Mouse (Mus musculus) MEL (cell line): ENCODE measurements at regions not wholly inside any gene's neighbourhood (a gene's known extent, or its start where the extent isn't known, plus 50 kb on each side); places are given as distances from the start of the nearest gene placed in this dataset.

Experiments used
- DNase-seq: peaks from one replicate; pipeline ENCODE4 v3.0.0; 2011; ENCODE audit warnings: low read depth, low spot score
- H3K27ac ChIP-seq: 2 replicates; pipeline ENCODE4 v1.5.1; 2012; ENCODE audit warnings: low read depth, mild to moderate bottlenecking, control low read depth, low read length, moderate library complexity; ENCODE audit not compliant: control insufficient read depth
- H3K27me3 ChIP-seq, 2 experiments: fragments of 150-350 bp in 1 of 2; sonication (generic) in 1 of 2; 2 replicates each; pipeline ENCODE4 v1.6.1; 2012; ENCODE audit warnings: low read length in 2 of 2, mild to moderate bottlenecking in 2 of 2, improper control_type of control experiment in 1 of 2, moderate library complexity in 1 of 2; ENCODE audit not compliant: insufficient read depth in 2 of 2, control insufficient read depth in 1 of 2
- H3K36me3 ChIP-seq, 2 experiments: 2 replicates each; pipeline ENCODE4 v1.6.1; 2012 to 2014; ENCODE audit warnings: low read length in 2 of 2, improper control_type of control experiment in 1 of 2, inconsistent platforms in 1 of 2, mild to moderate bottlenecking in 1 of 2; ENCODE audit not compliant: insufficient read depth in 2 of 2, control insufficient read depth in 1 of 2
- H3K4me1 ChIP-seq, 2 experiments: fragments of 150-350 bp in 1 of 2; sonication (generic) in 1 of 2; 2 replicates each; pipeline ENCODE4 v1.6.1; 2012; ENCODE audit warnings: low read length in 2 of 2, improper control_type of control experiment in 1 of 2, mild to moderate bottlenecking in 1 of 2; ENCODE audit not compliant: insufficient read depth in 2 of 2, control insufficient read depth in 1 of 2
- H3K4me3 ChIP-seq, 2 experiments: fragments of 150-350 bp in 1 of 2; sonication (generic) in 1 of 2; 2 replicates each; pipeline ENCODE4 v1.5.1; 2012; ENCODE audit warnings: low read depth in 2 of 2, low read length in 2 of 2, mild to moderate bottlenecking in 2 of 2, moderate library complexity in 2 of 2, control low read depth in 1 of 2, improper control_type of control experiment in 1 of 2; ENCODE audit not compliant: control insufficient read depth in 1 of 2, insufficient read depth in 1 of 2
- H3K79me2 ChIP-seq: 2 replicates; pipeline ENCODE4 v1.6.1; 2012; ENCODE audit warnings: mild to moderate bottlenecking, low read length, moderate library complexity; ENCODE audit not compliant: control insufficient read depth, poor library complexity, insufficient read depth
- H3K9ac ChIP-seq: 2 replicates; pipeline ENCODE4 v1.6.1; 2012; ENCODE audit warnings: low read depth, mild to moderate bottlenecking, control low read depth, low read length, moderate library complexity; ENCODE audit not compliant: control insufficient read depth, poor library complexity, severe bottlenecking
- H3K9me3 ChIP-seq: fragments of 150-350 bp; sonication (generic); replicated peaks from 2 replicates; pipeline ENCODE4 v1.6.1; 2012; ENCODE audit warnings: mild to moderate bottlenecking, low read length, improper control_type of control experiment, moderate library complexity; ENCODE audit not compliant: insufficient read depth
- CHD2 ChIP-seq: IDR thresholded peaks from 2 replicates; pipeline ENCODE4 v1.6.1; 2011; ENCODE audit warnings: low read length, improper control_type of control experiment
- CTCF ChIP-seq, 3 experiments: IDR thresholded peaks in 2 of 3; conservative IDR thresholded peaks in 1 of 3; 2 replicates each; pipeline ENCODE4 v1.5.1; 2011 to 2012; ENCODE audit warnings: low read length in 3 of 3, low read depth in 2 of 3, mild to moderate bottlenecking in 2 of 3, improper control_type of control experiment in 1 of 3, inconsistent platforms in 1 of 3, mixed read lengths in 1 of 3, moderate library complexity in 1 of 3; ENCODE audit not compliant: control insufficient read depth in 1 of 3, insufficient read depth in 1 of 3, poor library complexity in 1 of 3, severe bottlenecking in 1 of 3
- E2F4 ChIP-seq: IDR thresholded peaks from 2 replicates; pipeline ENCODE4 v1.6.1; 2011; ENCODE audit warnings: low read depth, low read length, improper control_type of control experiment, borderline replicate concordance
- ELF1 ChIP-seq: IDR thresholded peaks from 2 replicates; pipeline ENCODE4 v1.6.1; 2014; ENCODE audit warnings: low read depth, mild to moderate bottlenecking, inconsistent platforms, low read length, improper control_type of control experiment, moderate library complexity
- ETS1 ChIP-seq: IDR thresholded peaks from 2 replicates; pipeline ENCODE4 v1.6.1; 2012; ENCODE audit warnings: low read depth, mild to moderate bottlenecking, inconsistent platforms, low read length, improper control_type of control experiment, moderate library complexity
- KAT2A ChIP-seq: conservative IDR thresholded peaks from 2 replicates; pipeline ENCODE4 v1.6.1; 2012; ENCODE audit warnings: low read depth, low read length, improper control_type of control experiment, inconsistent platforms
- MAX ChIP-seq: IDR thresholded peaks from 2 replicates; pipeline ENCODE4 v1.6.1; 2011; ENCODE audit warnings: low read length, improper control_type of control experiment
- MAZ ChIP-seq: IDR thresholded peaks from 2 replicates; pipeline ENCODE4 v1.6.1; 2012; ENCODE audit warnings: low read depth, mild to moderate bottlenecking, inconsistent platforms, low read length, improper control_type of control experiment
- MXI1 ChIP-seq: IDR thresholded peaks from 2 replicates; pipeline ENCODE4 v1.6.1; 2011; ENCODE audit warnings: mild to moderate bottlenecking, low read depth, low read length, improper control_type of control experiment
- MYC ChIP-seq: IDR thresholded peaks from 2 replicates; pipeline ENCODE4 v1.6.1; 2011; ENCODE audit warnings: low read depth, mild to moderate bottlenecking, low read length, improper control_type of control experiment, moderate library complexity
- NELFE ChIP-seq: IDR thresholded peaks from 2 replicates; pipeline ENCODE4 v1.6.1; 2011; ENCODE audit warnings: low read depth, low read length, improper control_type of control experiment
- NRF1 ChIP-seq: IDR thresholded peaks from 2 replicates; pipeline ENCODE4 v1.6.1; 2014; ENCODE audit warnings: low read depth, mild to moderate bottlenecking, inconsistent platforms, low read length, improper control_type of control experiment, moderate library complexity; ENCODE audit not compliant: poor library complexity, insufficient read depth, severe bottlenecking
- POLR2A ChIP-seq, 2 experiments: IDR thresholded peaks; 2 replicates each; pipeline ENCODE4 v1.6.1; 2011 to 2012; ENCODE audit warnings: low read length in 2 of 2, mild to moderate bottlenecking in 2 of 2, control low read depth in 1 of 2, improper control_type of control experiment in 1 of 2, low read depth in 1 of 2, moderate library complexity in 1 of 2; ENCODE audit not compliant: control insufficient read depth in 1 of 2, insufficient read depth in 1 of 2, poor library complexity in 1 of 2
- POLR2AphosphoS2 ChIP-seq: IDR thresholded peaks from 2 replicates; pipeline ENCODE4 v1.6.1; 2011; ENCODE audit warnings: low read length, improper control_type of control experiment
- POLR2AphosphoS5 ChIP-seq: IDR thresholded peaks from 2 replicates; pipeline ENCODE4 v1.6.1; 2012; ENCODE audit warnings: low read depth, borderline replicate concordance, mild to moderate bottlenecking, inconsistent platforms, low read length, moderate library complexity, mixed read lengths
- RAD21 ChIP-seq: IDR thresholded peaks from 2 replicates; pipeline ENCODE4 v1.6.1; 2011; ENCODE audit warnings: mild to moderate bottlenecking, low read depth, low read length, improper control_type of control experiment
- SMC3 ChIP-seq: IDR thresholded peaks from 2 replicates; pipeline ENCODE4 v1.6.1; 2011; ENCODE audit warnings: low read depth, low read length, improper control_type of control experiment
- TAL1 ChIP-seq: IDR thresholded peaks from 2 replicates; pipeline ENCODE4 v1.6.1; 2012; ENCODE audit warnings: mild to moderate bottlenecking, inconsistent platforms, low read length, moderate library complexity, mixed read lengths
- UBTF ChIP-seq: IDR thresholded peaks from 2 replicates; pipeline ENCODE4 v1.6.1; 2012; ENCODE audit warnings: low read depth, mild to moderate bottlenecking, inconsistent platforms, low read length, improper control_type of control experiment, moderate library complexity, borderline replicate concordance; ENCODE audit not compliant: insufficient read depth
- ZKSCAN1 ChIP-seq: IDR thresholded peaks from 2 replicates; pipeline ENCODE4 v1.6.1; 2012; ENCODE audit warnings: low read depth, mild to moderate bottlenecking, inconsistent platforms, low read length, improper control_type of control experiment, moderate library complexity
- ZMIZ1 ChIP-seq: IDR thresholded peaks from 2 replicates; pipeline ENCODE4 v1.6.1; 2012; ENCODE audit warnings: low read depth, mild to moderate bottlenecking, inconsistent platforms, low read length, improper control_type of control experiment, moderate library complexity
- ZNF384 ChIP-seq: IDR thresholded peaks from 2 replicates; pipeline ENCODE4 v1.6.1; 2012; ENCODE audit warnings: low read depth, mild to moderate bottlenecking, inconsistent platforms, low read length, improper control_type of control experiment

- Histone ChIP-seq H3K9me3 (no peaks in the 10 kb centered on the region), H3K36me3 (no peaks in the 10 kb centered on the region), H3K4me1 (no peaks in the 10 kb centered on the region), H3K9ac (no peak overlapping the region), H3K79me2 (no peaks in the 10 kb centered on the region), H3K27me3 (no peaks in the 10 kb centered on the region), H3K27ac (no peak overlapping the region)
- DNase-seq: no peak
- no peak for TF ChIP-seq MYC
- no peak for TF ChIP-seq NRF1
- no peak for TF ChIP-seq POLR2AphosphoS5
- no peak for TF ChIP-seq POLR2AphosphoS2
- no peak for TF ChIP-seq ZNF384
- TF ChIP-seq KAT2A: no peak
- no peak for TF ChIP-seq ZMIZ1
- TF ChIP-seq, all 39 proteins: peak for 0
- H3K4me3 ChIP-seq: no peak overlapping the region
Observed at GRCm38 (mm10) chr1:34733026-34733913, 109.6 kb downstream of the Fam168b start.

DNA sequence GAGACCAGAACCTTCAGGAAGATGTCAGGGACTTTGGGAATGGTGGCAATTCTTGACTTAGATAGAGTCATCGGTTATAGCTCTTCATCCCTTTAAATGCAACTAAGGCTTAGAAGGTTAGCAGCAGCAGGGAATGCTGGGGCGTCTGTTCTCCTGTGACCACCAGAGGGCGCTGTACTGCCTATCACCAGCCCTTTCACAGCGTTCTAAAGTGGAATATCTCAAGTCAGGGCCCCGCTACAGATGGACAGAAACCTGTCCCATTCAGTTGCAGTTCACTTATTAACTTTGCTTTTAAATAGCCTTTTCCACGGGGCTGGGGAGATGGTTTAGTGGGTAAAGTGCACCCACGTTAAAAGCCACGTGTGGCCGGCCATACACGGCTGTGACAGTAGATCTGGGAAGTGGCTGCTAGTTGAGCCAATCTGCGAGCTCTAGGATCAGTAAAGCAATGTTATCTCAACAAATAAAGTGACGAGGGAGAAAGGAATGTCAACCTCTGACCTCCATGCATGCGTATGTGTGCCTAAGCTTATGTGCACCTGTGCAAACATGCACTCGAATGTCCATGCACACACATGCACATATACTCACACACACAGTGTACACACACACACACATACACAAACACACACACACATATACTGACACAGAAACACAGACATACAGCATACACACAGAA, 104.3 kb downstream of the Fam168b start:
- Histone ChIP-seq H3K9ac (no peak overlapping the region), H3K27ac (no peak overlapping the region), H3K79me2 (no peaks in the 10 kb centered on the region), H3K4me3 (no peak overlapping the region), H3K9me3 (no peaks in the 10 kb centered on the region), H3K4me1 (no peaks in the 10 kb centered on the region), H3K36me3 (no peaks in the 10 kb centered on the region)
- TF ChIP-seq RAD21: peak; percentile 31
- TF ChIP-seq POLR2A (IDR thresholded peaks at IDR 0.05; ENCODE audit: control insufficient read depth in 1 of 2, insufficient read depth in 1 of 2, low read depth in 1 of 2, low read length in 2 of 2, poor library complexity in 1 of 2): no peak
- peak; percentile 55 to 75 (median 58) for TF ChIP-seq CTCF (IDR thresholded peaks at IDR 0.05 in 2 of 3, conservative IDR thresholded peaks at IDR 0.05 in 1 of 3; ENCODE audit: control insufficient read depth in 1 of 3, insufficient read depth in 1 of 3, low read depth in 2 of 3, low read length in 3 of 3, poor library complexity in 1 of 3, severe bottlenecking in 1 of 3)
- TF ChIP-seq SMC3: peak; percentile 60
- TF ChIP-seq, all 39 proteins: peak for 3
- no peaks in the 10 kb centered on the region for H3K27me3 ChIP-seq
- DNase-seq: peak; percentile 26

GRCm38 (mm10) chr1:34739621-34740020, 103.2 kb downstream of the Fam168b start:
- no peak for DNase-seq
- H3K36me3 ChIP-seq: no peaks in the 10 kb centered on the region
- H3K4me1 ChIP-seq: no peaks in the 10 kb centered on the region
- TF ChIP-seq KAT2A (no peak), MAX (no peak), POLR2AphosphoS2 (no peak), TAL1 (no peak), MAZ (no peak), MXI1 (no peak), ELF1 (no peak), NELFE (no peak), ZMIZ1 (no peak), ZKSCAN1 (no peak), POLR2AphosphoS5 (no peak), E2F4 (no peak), UBTF (no peak), ZNF384 (no peak), CHD2 (no peak), ETS1 (no peak), NRF1 (no peak)
- no peaks in the 10 kb centered on the region for H3K27me3 ChIP-seq
- no peaks in the 10 kb centered on the region for H3K79me2 ChIP-seq
- H3K4me3 ChIP-seq: no peak overlapping the region
- H3K9ac ChIP-seq: no peak overlapping the region
- H3K9me3 ChIP-seq: no peaks in the 10 kb centered on the region
- no peak overlapping the region for H3K27ac ChIP-seq
